ENCODE assay signal across 28 mouse cellular contexts in genomic region chr3:85863996-85864395, GRCm38 (mm10). TPM values are rescaled to one million over a fixed set of nuclear protein-coding genes. Genes with fewer than 3 reads are reported as not detected.
DNase-seq lines count a peak whose midpoint lies in the region; ATAC-seq and TF ChIP-seq lines count a peak whose summit lies in the region.
"Had no signal": no experiment of that assay in that cellular context is flagged by ENCODE, and none has a peak within 500 bp of the region (broad histone marks: within the 10 kb centered on the region; RNA-seq: fewer than 3 reads in every experiment).

No protein-coding gene starts in this region.

- WGBS in liver, adult 2 months = 8% methylated on average over 3 of the region's 3 CpGs
- WGBS in liver, postnatal 0 days (ENCODE audit: insufficient replicate concordance) = 47% methylated on average over 3 of the region's 3 CpGs

- no peak overlapping the region for H3K4me3 ChIP-seq in liver, adult 2 months (ENCODE audit: insufficient read depth, low read depth, low read length)
- H3K4me3 ChIP-seq in liver, postnatal 0 days (ENCODE audit: low read depth, low read length) = no peak overlapping the region
- H3K4me3 ChIP-seq: embryonic facial prominence, embryonic 10.5 days; embryonic facial prominence, embryonic 13.5 days; erythroblast, embryonic 14.5 days; forebrain, embryonic 12.5 days; forebrain, embryonic 15.5 days; heart, embryonic 12.5 days; heart, embryonic 15.5 days; hindbrain, embryonic 13.5 days; intestine, embryonic 15.5 days had no signal

- peaks cover 9% of the 10 kb centered on the region; the same call in 1 of the 2 replicates for H3K79me2 ChIP-seq in liver, adult 2 months (ENCODE audit: control insufficient read depth, insufficient read depth, low read length)

- no peaks in the 10 kb centered on the region for H3K27me3 ChIP-seq in liver, adult 2 months (ENCODE audit: control insufficient read depth, insufficient read depth, low read length)
- H3K27me3 ChIP-seq in liver, postnatal 0 days (ENCODE audit: insufficient read depth, low read length) = no peaks in the 10 kb centered on the region
- H3K27me3 ChIP-seq: embryonic facial prominence, embryonic 13.5 days; forebrain, embryonic 12.5 days; forebrain, embryonic 15.5 days; heart, embryonic 12.5 days; heart, embryonic 15.5 days; hindbrain, embryonic 13.5 days; intestine, embryonic 15.5 days had no signal

- TF ChIP-seq EP300 in liver, postnatal 0 days (IDR thresholded peaks at IDR 0.05; ENCODE audit: low read depth) = no peak

- peaks cover 25% of the 10 kb centered on the region for H3K4me1 ChIP-seq in liver, adult 2 months (ENCODE audit: control insufficient read depth, insufficient read depth, low read length)
- H3K4me1 ChIP-seq in liver, postnatal 0 days (ENCODE audit: insufficient read depth) = no peaks in the 10 kb centered on the region
- H3K4me1 ChIP-seq: embryonic facial prominence, embryonic 10.5 days; embryonic facial prominence, embryonic 13.5 days; forebrain, embryonic 12.5 days; forebrain, embryonic 15.5 days; hindbrain, embryonic 13.5 days; intestine, embryonic 15.5 days had no signal

- no peak overlapping the region for H3K9ac ChIP-seq in liver, adult 2 months (ENCODE audit: low read depth, low read length)
- H3K9ac ChIP-seq in liver, postnatal 0 days (replicated peaks) = no peak overlapping the region
- H3K9ac ChIP-seq: embryonic facial prominence, embryonic 13.5 days; forebrain, embryonic 12.5 days; forebrain, embryonic 15.5 days; heart, embryonic 12.5 days; heart, embryonic 15.5 days; hindbrain, embryonic 13.5 days; intestine, embryonic 15.5 days had no signal

- TF ChIP-seq POLR2A in liver, adult 2 months (IDR thresholded peaks at IDR 0.05; ENCODE audit: extremely low read depth, insufficient read depth, low read length) = no peak

- no peak overlapping the region for H3K4me2 ChIP-seq in liver, postnatal 0 days (ENCODE audit: low read depth, low read length)
- H3K4me2 ChIP-seq: embryonic facial prominence, embryonic 13.5 days; forebrain, embryonic 12.5 days; forebrain, embryonic 15.5 days; heart, embryonic 12.5 days; heart, embryonic 15.5 days; hindbrain, embryonic 13.5 days; intestine, embryonic 15.5 days had no signal

- no peak overlapping the region for H3K27ac ChIP-seq in liver, adult 2 months (replicated peaks; ENCODE audit: insufficient read depth, low read depth, low read length)
- H3K27ac ChIP-seq in liver, postnatal 0 days (ENCODE audit: low read depth) = no peak overlapping the region
- H3K27ac ChIP-seq: embryonic facial prominence, embryonic 10.5 days; embryonic facial prominence, embryonic 13.5 days; forebrain, embryonic 12.5 days; forebrain, embryonic 15.5 days; heart, embryonic 15.5 days; hindbrain, embryonic 13.5 days; intestine, embryonic 15.5 days had no signal

- H3K36me3 ChIP-seq in liver, adult 2 months (ENCODE audit: control insufficient read depth, insufficient read depth, low read length) = no peaks in the 10 kb centered on the region
- no peaks in the 10 kb centered on the region for H3K36me3 ChIP-seq in liver, postnatal 0 days (replicated peaks; ENCODE audit: insufficient read depth, low read length)
- H3K36me3 ChIP-seq: embryonic facial prominence, embryonic 10.5 days; embryonic facial prominence, embryonic 13.5 days; forebrain, embryonic 12.5 days; forebrain, embryonic 15.5 days; heart, embryonic 12.5 days; heart, embryonic 15.5 days; hindbrain, embryonic 13.5 days; intestine, embryonic 15.5 days had no signal

- no peak for TF ChIP-seq CTCF in liver, adult 2 months (IDR thresholded peaks at IDR 0.05; ENCODE audit: low read depth, low read length)
- TF ChIP-seq CTCF in liver, postnatal 0 days (IDR thresholded peaks at IDR 0.05; ENCODE audit: low read depth) = no peak

- no peak for ATAC-seq in liver, postnatal 0 days
- ATAC-seq: CD4-positive, CD25-positive, alpha-beta regulatory T cell, adult 4 months; forebrain, embryonic 15.5 days; hindbrain, embryonic 16.5 days; intestine, embryonic 15.5 days had no signal

- peak; percentile 83 for DNase-seq in heart, adult 11 months
- no peak for DNase-seq in heart, adult 18-20 months
- peak; percentile 56 for DNase-seq in liver, adult 2 months (ENCODE audit: extremely low read depth, low read depth, low spot score)
- DNase-seq in liver, postnatal 0 days = no peak
- DNase-seq in embryo, embryonic 9.5 days (ENCODE audit: extremely low spot score) = peak; percentile 38
- no peak for DNase-seq in kidney, postnatal 14 days
- DNase-seq: adrenal gland, adult 2 months; adrenal gland, postnatal 14 days; cerebellum, adult 11 months; cerebellum, adult 2 months; cerebellum, adult 9-11 months; cerebellum, postnatal 25 days; gastrocnemius, postnatal 14 days; heart, postnatal 4 days; kidney, adult 11 months had no signal

- peaks cover 7% of the 10 kb centered on the region for H3K9me3 ChIP-seq in liver, postnatal 0 days (ENCODE audit: low read length)
- H3K9me3 ChIP-seq: embryonic facial prominence, embryonic 13.5 days; forebrain, embryonic 12.5 days; forebrain, embryonic 15.5 days; hindbrain, embryonic 13.5 days had no signal

RNA-seq across cellular contexts. Expression of gene Glt28d2, which starts 23.3 kb away (rescaled TPM):
- total RNA-seq in heart, adult 18-20 months (2021) = 1 to 10 TPM; 8.1 to 8.6 TPM
- total RNA-seq in liver, adult 2 months (2014; rRNA removed) = 3.0 and 3.4 TPM in 2 replicates
- polyA plus RNA-seq in liver, adult 2 months (2012; rRNA removed) = 1.6 TPM in 2 replicates
- 0.48 and 0.56 TPM in 2 replicates for polyA plus RNA-seq in liver, postnatal 0 days (2015; fragmentation: Nextera tagmentation; extraction: Ambion mirVana)
- total RNA-seq: common myeloid progenitor, adult 5-6 weeks; MEL had no signal

RNA-seq across cellular contexts. Expression of gene Gm37240, which starts 23.3 kb away (rescaled TPM):
- total RNA-seq in heart, adult 18-20 months (2021) = 10 to 100 TPM; 30.0 to 39.3 TPM
- 2.2 and 7.7 TPM in 2 replicates for total RNA-seq in liver, adult 2 months (2014; rRNA removed)
- polyA plus RNA-seq in liver, adult 2 months (2012; rRNA removed) = 6.9 and 14.8 TPM in 2 replicates
- 0.49 and 0.72 TPM in 2 replicates for polyA plus RNA-seq in liver, postnatal 0 days (2015; fragmentation: Nextera tagmentation; extraction: Ambion mirVana)
- total RNA-seq: common myeloid progenitor, adult 5-6 weeks; MEL had no signal
- polyA plus RNA-seq: erythroblast, embryonic 14.5 days had no signal

RNA-seq across cellular contexts. Expression of gene Fam160a1, which starts 46.9 kb away (rescaled TPM):
- total RNA-seq in heart, adult 18-20 months (2021) = 10 to 100 TPM; 47.6 to 48.0 TPM
- 1.8 and 3.0 TPM in 2 replicates for total RNA-seq in liver, adult 2 months (2014; rRNA removed)
- 3.4 and 4.7 TPM in 2 replicates for polyA plus RNA-seq in liver, adult 2 months (2012; rRNA removed)
- polyA plus RNA-seq in liver, postnatal 0 days (2015; fragmentation: Nextera tagmentation; extraction: Ambion mirVana) = 0.26 and 0.31 TPM in 2 replicates
- total RNA-seq: common myeloid progenitor, adult 5-6 weeks; MEL had no signal

Comparison
In these comparisons a context has a peak if more than half of its experiments do, and no peak if none do; other contexts are left out.
1. DNase-seq: peak in heart, adult 11 months (single experiment), liver, adult 2 months (single experiment) and embryo, embryonic 9.5 days (single experiment); none in heart, adult 18-20 months (0 of 2), liver, postnatal 0 days (single experiment) and kidney, postnatal 14 days (single experiment).
2. RNA of gene Fam160a1, which starts 46.9 kb away (total RNA-seq): 47.6 to 48.0 TPM in heart, adult 18-20 months; 1.8 to 3.0 TPM in liver, adult 2 months; every median in the first group is over 10 times any median in the second.